Mouse (Mus musculus) bone marrow, adult 2 months (tissue): Measurements from ENCODE around the gene Glrx3.

ENCODE experiments used
- CTCF ChIP-seq: fragments of 200-500 bp; IDR thresholded peaks from 2 replicates; pipeline ENCODE4 v1.5.1; 2011; ENCODE audit warnings: low read length, control low read depth; ENCODE audit not compliant: control insufficient read depth, insufficient read depth
- POLR2A ChIP-seq: fragments of 200-500 bp; IDR thresholded peaks from 2 replicates; pipeline ENCODE4 v1.6.1; 2011; ENCODE audit warnings: low read depth, mild to moderate bottlenecking, control low read depth, low read length, borderline replicate concordance; ENCODE audit not compliant: control insufficient read depth

GRCm38 (mm10) chr7:137445321-137445720, 7.9 kb downstream of the Glrx3 start:
- no peak for TF ChIP-seq CTCF
- no peak for TF ChIP-seq POLR2A
